In genomic region chr3:135211805-135212657, GRCm38 (mm10) we compare ENCODE assay signal across 8 mouse cellular contexts. TPM values are rescaled to one million over a fixed set of nuclear protein-coding genes. Genes with fewer than 3 reads are reported as not detected.
DNase-seq lines count a peak whose midpoint lies in the region; ATAC-seq lines count a peak whose summit lies in the region.

Cenpe (plus strand) TSS chr3:135212537.

- peak; percentile 97 for ATAC-seq in inflammation-experienced regulatory T-cells, adult 6 months
- peak; percentile 93 for ATAC-seq in megakaryocyte-erythroid progenitor cell, adult 5-6 weeks (replicated peaks; ENCODE audit: low FRiP score, low TSS enrichment, poor library complexity, severe bottlenecking)

- peak; percentile 89 to 96 for DNase-seq in adrenal gland, adult (ENCODE audit: inconsistent age in 2 of 2, low spot score in 1 of 2)
- DNase-seq in embryo, embryonic 10.5 days (ENCODE audit: low spot score), result peak; percentile 95
- DNase-seq in gastrocnemius, postnatal 14 days, result peak; percentile 92
- peak; percentile 83 to 94 for DNase-seq in left cerebral cortex, postnatal 10 days (ENCODE audit: extremely low spot score in 1 of 2, low spot score in 2 of 2)
- peak; percentile 82 for DNase-seq in right cerebral cortex, postnatal 25 days
- DNase-seq in urinary bladder, postnatal 4 days (ENCODE audit: low spot score in 2 of 2), result peak; percentile 80 to 94

- intact Hi-C loops in gastrocnemius, postnatal 14 days (cut with DNase I; ENCODE audit: low total_unique reads), result no loop called here
- intact Hi-C loops in left cerebral cortex, postnatal 10 days (cut with DNase I), result no loop called here

RNA-seq across cellular contexts. Expression of gene Cenpe, which starts in this region (rescaled TPM):
- 1 to 10 TPM; 1.7 to 1.9 TPM for total RNA-seq in gastrocnemius, postnatal 14 days (2021)
- 10 to 100 TPM in 1 of 3 experiments, 1 to 10 TPM in 2; 2.1 to 27.9 (median 3.4) TPM for polyA plus RNA-seq in inflammation-experienced regulatory T-cells, adult 6 months (2017; shearing (Covaris generic))
- 1 to 10 TPM; 2.6 to 2.9 TPM for total RNA-seq in left cerebral cortex, postnatal 10 days (2021)
- total RNA-seq in megakaryocyte-erythroid progenitor cell, adult 5-6 weeks (2014; fragmentation: Nextera tagmentation), result 28.0 and 45.2 TPM in 2 replicates
- total RNA-seq in megakaryocyte-erythroid progenitor cell, adult 5-6 weeks (2017), result 58.5 and 68.5 TPM in 2 replicates

Comparison
In these comparisons a context has a peak if more than half of its experiments do, and no peak if none do; other contexts are left out.
1. Peak in every context shown above with its lines: DNase-seq and ATAC-seq.
2. RNA of gene Cenpe (total RNA-seq): 28.0 to 68.5 TPM in megakaryocyte-erythroid progenitor cell, adult 5-6 weeks; 2.6 to 2.9 TPM in left cerebral cortex, postnatal 10 days and 1.7 to 1.9 TPM in gastrocnemius, postnatal 14 days; every median in the first group is over 4 times any median in the second.